Mouse (Mus musculus): ENCODE data around the gene Abraxas2.

Gene Abraxas2

GRCm38 (mm10) chr7:132859042-132859958 lies at the start of gene Abraxas2:
Gene Abraxas2, plus strand, starts transcription at chr7:132859225.
- peak; percentile 95 for DNase-seq (ENCODE audit: low spot score)

- peak; percentile 22 for DNase-seq (ENCODE audit: low spot score)
Observed at GRCm38 (mm10) chr7:132809721-132810120, 49.3 kb upstream of the Abraxas2 start.

- peak; percentile 56 for DNase-seq (ENCODE audit: low spot score)
Observed at GRCm38 (mm10) chr7:132810368-132810767, 48.7 kb upstream of the Abraxas2 start.

GRCm38 (mm10) chr7:132810879-132811278 lies 48.1 kb upstream of the Abraxas2 start:
- peak; percentile 95 for DNase-seq (ENCODE audit: low spot score)

- peak; percentile 63 for DNase-seq (ENCODE audit: low spot score)
Observed at GRCm38 (mm10) chr7:132811716-132812618, 47.1 kb upstream of the Abraxas2 start.

GRCm38 (mm10) chr7:132812619-132813415 lies 46.2 kb upstream of the Abraxas2 start:
- peak; percentile 70 for DNase-seq (ENCODE audit: low spot score)

- peak; percentile 77 for DNase-seq (ENCODE audit: low spot score)
Observed at GRCm38 (mm10) chr7:132813416-132814088, 45.5 kb upstream of the Abraxas2 start, which contains the start of gene Fam53b. Gene Fam53b, minus strand, starts transcription at chr7:132813886.

- no peak for DNase-seq (ENCODE audit: low spot score)
Observed at GRCm38 (mm10) chr7:132814089-132814450, 45.0 kb upstream of the Abraxas2 start.

- peak; percentile 79 for DNase-seq (ENCODE audit: low spot score)
Observed at GRCm38 (mm10) chr7:132815081-132815480, 43.9 kb upstream of the Abraxas2 start.

GRCm38 (mm10) chr7:132816528-132816927 lies 42.5 kb upstream of the Abraxas2 start:
- DNase-seq (ENCODE audit: low spot score), result no peak

GRCm38 (mm10) chr7:132817056-132817455 lies 42.0 kb upstream of the Abraxas2 start:
- no peak for DNase-seq (ENCODE audit: low spot score)

GRCm38 (mm10) chr7:132820692-132821091 lies 38.3 kb upstream of the Abraxas2 start:
- no peak for DNase-seq (ENCODE audit: low spot score)

GRCm38 (mm10) chr7:132823832-132824231 lies 35.2 kb upstream of the Abraxas2 start:
- no peak for DNase-seq (ENCODE audit: low spot score)

GRCm38 (mm10) chr7:132824346-132825022 lies 34.5 kb upstream of the Abraxas2 start:
- no peak for DNase-seq (ENCODE audit: low spot score)

GRCm38 (mm10) chr7:132830955-132831354 lies 28.1 kb upstream of the Abraxas2 start:
- DNase-seq (ENCODE audit: low spot score), result no peak

GRCm38 (mm10) chr7:132841287-132841686 lies 17.7 kb upstream of the Abraxas2 start:
- no peak for DNase-seq (ENCODE audit: low spot score)

GRCm38 (mm10) chr7:132842455-132842854 lies 16.6 kb upstream of the Abraxas2 start:
- no peak for DNase-seq (ENCODE audit: low spot score)

- no peak for DNase-seq (ENCODE audit: low spot score)
Observed at GRCm38 (mm10) chr7:132843152-132843551, 15.9 kb upstream of the Abraxas2 start.

- DNase-seq (ENCODE audit: low spot score), result peak; percentile 91
Observed at GRCm38 (mm10) chr7:132852173-132852844, 6.7 kb upstream of the Abraxas2 start, which contains the start of gene Eef1akmt2. Gene Eef1akmt2, minus strand, starts transcription at chr7:132852673.

- no peak for DNase-seq (ENCODE audit: low spot score)
Observed at GRCm38 (mm10) chr7:132853361-132853760, 5.7 kb upstream of the Abraxas2 start.
